Mouse (Mus musculus) erythroblast, embryonic 14.5 days (primary cell): ENCODE measurements around the gene Grk3. TPM values are rescaled to one million over a fixed set of nuclear protein-coding genes. Genes with fewer than 3 reads are reported as not detected.

Source experiments
- H3K27me3 ChIP-seq: 2 replicates; pipeline ENCODE4 v1.6.1; 2012; ENCODE audit warnings: inconsistent platforms; ENCODE audit not compliant: control insufficient read depth
- H3K36me3 ChIP-seq: 2 replicates; pipeline ENCODE4 v1.6.1; 2012; ENCODE audit warnings: mild to moderate bottlenecking, inconsistent platforms; ENCODE audit not compliant: control insufficient read depth
- H3K4me1 ChIP-seq: 2 replicates; pipeline ENCODE4 v1.6.1; 2012; ENCODE audit warnings: inconsistent platforms; ENCODE audit not compliant: control insufficient read depth
- H3K4me3 ChIP-seq: replicated peaks from 2 replicates; pipeline ENCODE3; 2012; ENCODE audit warnings: moderate library complexity, mild to moderate bottlenecking, inconsistent platforms
- H3K9me3 ChIP-seq: 2 replicates; pipeline ENCODE4 v1.6.1; 2012; ENCODE audit warnings: low read length, inconsistent platforms, mixed read lengths; ENCODE audit not compliant: control insufficient read depth
- GATA1 ChIP-seq: IDR thresholded peaks from 2 replicates; pipeline ENCODE4 v1.6.1; 2012; ENCODE audit warnings: low read length, inconsistent platforms, mixed read lengths
- TAL1 ChIP-seq: IDR thresholded peaks from 3 replicates; pipeline ENCODE4 v1.6.1; 2012; ENCODE audit warnings: low read length, inconsistent platforms, mixed read lengths
- polyA plus RNA-seq: library from polyadenylated mRNA; stranded (reverse); fragments of >175 nt; gene quantifications from 2 replicates; pipeline ENCODE4 v1.2.3, GENCODE M21; 2012

Grk3 gene
- polyA plus RNA-seq, 1 experiment: under 0.01 TPM

GRCm38 (mm10) chr5:113035094-113036047 lies 19.8 kb upstream of the Grk3 start:
- Histone ChIP-seq H3K27me3 (no peaks in the 10 kb centered on the region), H3K4me3 (no peak overlapping the region), H3K9me3 (no peaks in the 10 kb centered on the region), H3K36me3 (no peaks in the 10 kb centered on the region), H3K4me1 (no peaks in the 10 kb centered on the region)
- no peak for TF ChIP-seq TAL1
- TF ChIP-seq GATA1: no peak

GRCm38 (mm10) chr5:113031201-113031754 lies 15.7 kb upstream of the Grk3 start:
- Histone ChIP-seq H3K36me3 (no peaks in the 10 kb centered on the region), H3K4me3 (no peak overlapping the region), H3K4me1 (no peaks in the 10 kb centered on the region), H3K27me3 (no peaks in the 10 kb centered on the region), H3K9me3 (no peaks in the 10 kb centered on the region)
- no peak for TF ChIP-seq GATA1
- no peak for TF ChIP-seq TAL1

- H3K27me3 ChIP-seq: no peaks in the 10 kb centered on the region
- no peaks in the 10 kb centered on the region for H3K9me3 ChIP-seq
- no peak overlapping the region for H3K4me3 ChIP-seq
These were observed 14.5 kb upstream of the Grk3 start for GRCm38 (mm10) chr5:113030082-113030481.

DNA sequence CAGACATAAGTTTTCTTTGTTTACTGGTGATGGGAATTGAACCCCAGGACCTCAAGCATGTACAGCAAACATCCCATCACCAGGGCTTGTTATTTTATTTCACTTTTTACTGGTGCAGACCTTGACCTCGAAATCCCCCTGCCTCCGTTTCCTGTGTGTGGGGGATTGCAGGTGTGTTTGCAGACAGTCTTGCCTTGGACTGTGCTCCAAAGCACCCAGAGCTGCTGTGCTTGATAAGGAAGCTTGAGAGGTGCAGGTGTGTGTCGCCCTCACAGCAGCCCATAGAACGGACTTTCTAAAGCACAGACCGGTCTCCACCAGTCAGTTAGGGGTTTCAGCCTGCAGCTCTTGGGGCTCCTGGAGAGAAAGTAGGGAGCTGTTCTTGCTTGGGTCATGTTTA lies 11.1 kb upstream of the Grk3 start:
- Histone ChIP-seq H3K4me1 (no peaks in the 10 kb centered on the region), H3K27me3 (no peaks in the 10 kb centered on the region), H3K36me3 (no peaks in the 10 kb centered on the region), H3K9me3 (no peaks in the 10 kb centered on the region), H3K4me3 (no peak overlapping the region)
- no peak for TF ChIP-seq TAL1
- no peak for TF ChIP-seq GATA1

More at GRCm38 (mm10) chr5:113030082-113030481, 14.5 kb upstream of the Grk3 start:
- no peaks in the 10 kb centered on the region for H3K36me3 ChIP-seq
- TF ChIP-seq GATA1 (no peak), TAL1 (no peak)
- no peaks in the 10 kb centered on the region for H3K4me1 ChIP-seq

DNA sequence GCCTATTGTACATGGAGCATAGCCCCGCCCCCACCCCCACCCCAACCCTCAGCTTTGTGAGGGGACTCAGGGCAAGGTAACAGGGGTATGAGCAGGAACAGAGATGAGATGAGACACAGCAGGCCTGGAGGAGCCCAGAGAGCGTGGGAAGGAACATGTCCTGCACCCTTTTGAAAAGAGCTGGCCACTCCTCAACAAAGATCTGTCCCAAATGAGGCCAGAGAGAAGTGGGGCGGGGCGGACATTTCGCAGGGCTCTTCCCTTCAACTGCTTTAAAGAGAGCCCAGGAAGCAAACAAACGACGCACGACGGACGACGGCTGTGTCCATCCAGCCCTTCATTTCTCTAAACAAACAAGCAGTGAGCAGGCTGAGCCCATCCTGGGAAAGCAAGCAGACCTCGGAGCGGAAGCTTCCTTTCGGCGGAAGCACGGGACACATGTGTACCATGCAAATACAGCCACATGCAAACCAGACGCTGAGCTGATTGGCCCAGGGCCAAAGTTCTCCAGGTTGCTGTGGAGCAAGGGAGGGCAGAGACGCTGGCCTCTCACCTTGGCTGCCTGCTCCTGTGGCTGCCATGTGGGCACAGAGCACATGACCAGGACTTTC lies 8.7 kb upstream of the Grk3 start:
- Histone ChIP-seq H3K36me3 (no peaks in the 10 kb centered on the region), H3K4me3 (no peak overlapping the region), H3K4me1 (no peaks in the 10 kb centered on the region), H3K27me3 (no peaks in the 10 kb centered on the region), H3K9me3 (no peaks in the 10 kb centered on the region)
- TF ChIP-seq GATA1 (no peak), TAL1 (no peak)

- TF ChIP-seq GATA1 (no peak), TAL1 (no peak)
- Histone ChIP-seq H3K4me3 (no peak overlapping the region), H3K9me3 (no peaks in the 10 kb centered on the region), H3K36me3 (no peaks in the 10 kb centered on the region), H3K4me1 (no peaks in the 10 kb centered on the region), H3K27me3 (peaks cover 13% of the 10 kb centered on the region)
These were observed 2.6 kb upstream of the Grk3 start for GRCm38 (mm10) chr5:113018190-113018589.

- Histone ChIP-seq H3K4me3 (no peak overlapping the region), H3K9me3 (no peaks in the 10 kb centered on the region), H3K4me1 (no peaks in the 10 kb centered on the region), H3K36me3 (no peaks in the 10 kb centered on the region), H3K27me3 (peaks cover 13% of the 10 kb centered on the region)
- no peak for TF ChIP-seq GATA1
- no peak for TF ChIP-seq TAL1
These were observed 1.4 kb upstream of the Grk3 start for GRCm38 (mm10) chr5:113017004-113017403.

GRCm38 (mm10) chr5:113014808-113015235 lies 769 bp downstream of the Grk3 start:
- TF ChIP-seq TAL1 (no peak), GATA1 (no peak)
- Histone ChIP-seq H3K27me3 (peaks cover 13% of the 10 kb centered on the region), H3K4me3 (peak overlapping the region; percentile 56), H3K9me3 (no peaks in the 10 kb centered on the region), H3K4me1 (no peaks in the 10 kb centered on the region), H3K36me3 (no peaks in the 10 kb centered on the region)

DNA sequence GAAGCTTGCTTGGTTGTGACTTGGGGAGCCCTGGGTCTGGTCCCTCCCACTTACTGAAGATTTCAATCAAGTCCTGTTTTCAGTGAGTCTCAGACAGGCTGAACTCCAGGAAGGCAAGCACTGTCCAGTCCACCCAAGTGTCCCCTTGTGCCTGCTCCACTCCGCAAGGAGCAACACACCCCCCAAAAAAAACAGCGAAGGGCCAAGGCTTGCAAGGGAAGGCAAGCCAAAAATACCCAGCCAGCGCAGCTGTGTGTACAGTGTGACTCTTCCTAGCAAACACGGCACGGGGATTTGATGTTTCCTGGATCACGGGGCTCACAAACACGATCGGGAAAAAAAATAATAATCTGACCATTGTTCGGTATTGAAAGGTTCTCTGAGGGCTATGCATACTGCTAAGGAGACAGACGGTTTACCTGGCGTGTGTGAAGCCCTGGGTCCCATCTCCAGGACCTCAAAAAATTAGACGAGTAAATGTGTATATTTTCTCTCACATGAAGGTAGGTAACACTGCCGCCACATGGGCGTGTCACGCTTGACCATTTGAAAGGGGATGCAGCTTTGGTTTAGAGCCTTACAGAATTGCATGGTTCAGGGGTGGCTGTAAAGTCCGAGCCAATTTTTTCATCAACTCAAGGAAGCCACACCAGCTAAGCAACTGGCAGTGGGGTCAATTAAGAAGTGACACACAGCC lies 1.3 kb downstream of the Grk3 start:
- no peaks in the 10 kb centered on the region for H3K4me1 ChIP-seq
- peaks cover 13% of the 10 kb centered on the region for H3K27me3 ChIP-seq
- H3K36me3 ChIP-seq: no peaks in the 10 kb centered on the region
- H3K9me3 ChIP-seq: no peaks in the 10 kb centered on the region
- TF ChIP-seq TAL1 (no peak), GATA1 (no peak)
- H3K4me3 ChIP-seq: peak overlapping the region; percentile 56
